Mouse (Mus musculus) heart, adult 18-20 months (tissue): ENCODE measurements around the gene Sertad2. TPM values are rescaled to one million over a fixed set of nuclear protein-coding genes. Genes with fewer than 3 reads are reported as not detected.

Source experiments
- DNase-seq, 2 experiments: peaks; one replicate each; pipeline ENCODE4 v3.0.0; 2021 to 2022; ENCODE audit warnings: mixed read lengths in 1 of 2
- total RNA-seq, 2 experiments: library from RNA; stranded (reverse); gene quantifications; 2 replicates each; pipeline ENCODE4 v1.2.3; 2021

Sertad2 gene
- total RNA-seq, 2 experiments from 2014 or later, result 16.2 to 17.7 TPM

- DNase-seq, result no peak
These were observed 137.7 kb downstream of the Sertad2 start for GRCm38 (mm10) chr11:20680781-20681180.

DNA sequence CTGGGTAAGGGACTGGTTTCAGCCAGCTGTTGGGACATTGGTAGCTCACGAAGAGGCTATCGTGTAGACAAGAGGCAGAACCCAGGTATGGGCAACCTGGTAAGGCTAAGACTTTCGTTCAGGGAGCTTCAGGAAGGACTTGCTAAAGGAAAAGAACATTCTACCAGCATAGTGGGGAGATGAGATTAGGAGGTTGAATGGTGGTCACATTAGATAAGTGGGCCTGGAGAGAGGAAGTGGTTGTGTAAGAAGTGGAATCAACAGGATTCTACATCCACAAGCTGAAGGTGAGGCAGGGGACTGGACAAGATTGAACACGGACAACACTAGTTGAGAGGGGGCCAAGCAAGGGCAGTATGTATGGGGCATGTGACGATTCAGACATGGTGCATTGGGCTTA is 138.6 kb downstream of the Sertad2 start:
- DNase-seq, result no peak

- peak; percentile 61 to 80 for DNase-seq
These were observed 147.9 kb downstream of the Sertad2 start for GRCm38 (mm10) chr11:20691000-20691399.

Other genes starting within 250 kb of the Sertad2 start
- 1 to 10 TPM; 1.4 TPM for gene Slc1a4, start 210.5 kb upstream of the Sertad2 start, total RNA-seq
- 10 to 100 TPM; 20.7 to 23.6 TPM for gene Aftph, start 198.3 kb downstream of the Sertad2 start, total RNA-seq